Mouse (Mus musculus): ENCODE data around the gene Cdc42ep5.
A peak's percentile ranks its signal among the peaks of the same experiment; 100 is the strongest.
"Not testable (repeated sequence)": the region's sequence is repeated elsewhere in the genome, so short reads cannot be mapped to it uniquely, and the experiment has no call there.

The Cdc42ep5 gene

GRCm38 (mm10) chr7:4164090-4164910, at the start of gene Cdc42ep5:
TSS of gene Cdc42ep5 (minus strand) at chr7:4164860.
- peak; percentile 65 to 71 for DNase-seq (ENCODE audit: low spot score in 2 of 2)

GRCm38 (mm10) chr7:4213436-4213835, 48.8 kb upstream of the Cdc42ep5 start:
- not testable (repeated sequence) for DNase-seq (ENCODE audit: low spot score in 2 of 2)

GRCm38 (mm10) chr7:4208626-4209025, 44.0 kb upstream of the Cdc42ep5 start:
- DNase-seq (ENCODE audit: low spot score in 2 of 2), result no peak

GRCm38 (mm10) chr7:4207126-4207525, 42.5 kb upstream of the Cdc42ep5 start:
- no peak for DNase-seq (ENCODE audit: low spot score in 2 of 2)

- no peak for DNase-seq (ENCODE audit: low spot score in 2 of 2)
Observed at GRCm38 (mm10) chr7:4178438-4178837, 13.8 kb upstream of the Cdc42ep5 start.

GRCm38 (mm10) chr7:4170193-4170938, 5.7 kb upstream of the Cdc42ep5 start:
- no peak for DNase-seq (ENCODE audit: low spot score in 2 of 2)

GRCm38 (mm10) chr7:4167098-4167497, 2.4 kb upstream of the Cdc42ep5 start:
- no peak for DNase-seq (ENCODE audit: low spot score in 2 of 2)

- DNase-seq (ENCODE audit: low spot score in 2 of 2), result no peak
Observed at GRCm38 (mm10) chr7:4165286-4165685, 626 bp upstream of the Cdc42ep5 start.

- DNase-seq (ENCODE audit: low spot score in 2 of 2), result no peak
Observed at GRCm38 (mm10) chr7:4163571-4164072, 1.0 kb downstream of the Cdc42ep5 start.

- DNase-seq (ENCODE audit: low spot score in 2 of 2), result not testable (repeated sequence)
Observed at GRCm38 (mm10) chr7:4161596-4161995, 3.1 kb downstream of the Cdc42ep5 start.

GRCm38 (mm10) chr7:4154976-4155375, 9.7 kb downstream of the Cdc42ep5 start:
- DNase-seq (ENCODE audit: low spot score in 2 of 2), result no peak

GRCm38 (mm10) chr7:4154356-4154755, 10.3 kb downstream of the Cdc42ep5 start:
- no peak for DNase-seq (ENCODE audit: low spot score in 2 of 2)

GRCm38 (mm10) chr7:4151241-4151640, 13.4 kb downstream of the Cdc42ep5 start:
- DNase-seq (ENCODE audit: low spot score in 2 of 2), result no peak

GRCm38 (mm10) chr7:4150811-4151221, 13.8 kb downstream of the Cdc42ep5 start:
- no peak for DNase-seq (ENCODE audit: low spot score in 2 of 2)

- peak in 1 of 2 experiments; percentile 49 for DNase-seq (ENCODE audit: low spot score in 2 of 2)
Observed at GRCm38 (mm10) chr7:4150059-4150541, 14.6 kb downstream of the Cdc42ep5 start, which contains the start of gene Leng9. TSS of gene Leng9 (minus strand) at chr7:4150374.

GRCm38 (mm10) chr7:4149209-4150054, 15.2 kb downstream of the Cdc42ep5 start:
- peak; percentile 78 to 82 for DNase-seq (ENCODE audit: low spot score in 2 of 2)

- DNase-seq (ENCODE audit: low spot score in 2 of 2), result no peak
Observed at GRCm38 (mm10) chr7:4148341-4149208, 16.1 kb downstream of the Cdc42ep5 start.

- DNase-seq (ENCODE audit: low spot score in 2 of 2), result no peak
Observed at GRCm38 (mm10) chr7:4147836-4148235, 16.8 kb downstream of the Cdc42ep5 start.

- no peak for DNase-seq (ENCODE audit: low spot score in 2 of 2)
Observed at GRCm38 (mm10) chr7:4147371-4147770, 17.3 kb downstream of the Cdc42ep5 start.
